Mouse (Mus musculus): ENCODE measurements around the gene Cdca5.

- TF ChIP-seq CTCF (IDR thresholded peaks at IDR 0.05; ENCODE audit: low read depth) (no peak), EP300 (IDR thresholded peaks at IDR 0.05; ENCODE audit: low read depth) (no peak)
Observed at GRCm38 (mm10) chr19:6104476-6104875, 19.7 kb downstream of the Cdca5 start.

Data from liver, embryonic 14.5 days (tissue).